Mouse (Mus musculus) cerebellum, adult 2 months (tissue): ENCODE results near the gene 6430571L13Rik.

Experiments
- CTCF ChIP-seq: fragments of 200-500 bp; IDR thresholded peaks from 2 replicates; pipeline ENCODE4 v1.5.1; 2011; ENCODE audit warnings: low read depth, mild to moderate bottlenecking, control low read depth, low read length, moderate library complexity, borderline replicate concordance; ENCODE audit not compliant: insufficient read depth
- POLR2A ChIP-seq: fragments of 200-500 bp; IDR thresholded peaks from 2 replicates; pipeline ENCODE4 v1.6.1; 2011; ENCODE audit warnings: low read length, control low read depth, borderline replicate concordance; ENCODE audit not compliant: insufficient read depth

DNA sequence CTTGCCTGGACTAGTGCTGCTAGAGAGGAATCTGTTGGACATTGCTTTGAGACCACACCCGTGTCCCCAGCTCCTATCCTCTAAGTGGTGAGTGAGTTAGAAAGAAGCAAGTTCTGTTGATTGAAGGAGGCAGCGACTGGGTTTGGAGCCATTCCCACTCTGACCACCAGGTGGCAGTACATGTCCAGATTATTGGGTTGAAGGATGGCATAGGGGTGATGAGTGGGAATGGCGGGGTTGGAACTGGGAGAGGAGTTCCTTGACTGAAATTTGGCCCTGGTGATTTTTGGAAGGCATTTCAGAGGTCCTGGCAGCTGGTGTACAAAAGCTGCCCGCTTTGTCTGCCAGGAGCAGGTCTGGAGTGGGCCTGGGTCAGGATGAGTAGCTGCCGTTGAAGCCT lies 17.2 kb downstream of the 6430571L13Rik start:
- TF ChIP-seq CTCF (peak; percentile 97), POLR2A (no peak)
